Mouse (Mus musculus) midbrain, embryonic 14.5 days (tissue): ENCODE measurements around the gene Sdc4. TPM values are rescaled to one million over a fixed set of nuclear protein-coding genes. Genes with fewer than 3 reads are reported as not detected.
A peak's percentile ranks its signal among the peaks of the same experiment; 100 is the strongest.

Experiments used
- ATAC-seq: fragments of 200-750 bp; cut with Nextera tagmentation; 2 replicates; pipeline ENCODE4 v1.8.0; 2017; ENCODE audit warnings: moderate number of reproducible peaks, moderate library complexity; ENCODE audit not compliant: low FRiP score, low TSS enrichment
- DNase-seq: peaks from one replicate; pipeline ENCODE4 v3.0.0-alpha.2; 2015
- H3K27ac ChIP-seq: fragments of 300-500 bp; sonication (generic); replicated peaks from 2 replicates; pipeline ENCODE4 v1.5.1; 2014; ENCODE audit warnings: mild to moderate bottlenecking, low read depth, low read length, moderate library complexity
- H3K27me3 ChIP-seq: fragments of 300-500 bp; sonication (generic); 2 replicates; pipeline ENCODE4 v1.6.1; 2014; ENCODE audit warnings: low read length, control low read depth, mixed read lengths; ENCODE audit not compliant: control insufficient read depth, insufficient read depth
- H3K36me3 ChIP-seq: fragments of 300-500 bp; sonication (generic); 2 replicates; pipeline ENCODE4 v1.6.1; 2014; ENCODE audit warnings: low read length, control low read depth; ENCODE audit not compliant: control insufficient read depth, insufficient read depth
- H3K4me1 ChIP-seq: fragments of 300-500 bp; sonication (generic); 2 replicates; pipeline ENCODE4 v1.6.1; 2014; ENCODE audit warnings: mild to moderate bottlenecking, antibody characterized with exemption, low read length, control low read depth; ENCODE audit not compliant: control insufficient read depth, insufficient read depth
- H3K4me2 ChIP-seq: fragments of 300-500 bp; sonication (generic); 2 replicates; pipeline ENCODE4 v1.6.1; 2014; ENCODE audit warnings: mild to moderate bottlenecking, low read length, moderate library complexity
- H3K4me3 ChIP-seq: fragments of 300-500 bp; sonication (generic); replicated peaks from 2 replicates; pipeline ENCODE4 v1.5.1; 2014; ENCODE audit warnings: low read depth, low read length
- H3K9ac ChIP-seq: fragments of 300-500 bp; sonication (generic); replicated peaks from 2 replicates; pipeline ENCODE4 v1.6.1; 2014; ENCODE audit warnings: mild to moderate bottlenecking, low read length, moderate library complexity
- H3K9me3 ChIP-seq: fragments of 300-500 bp; sonication (generic); 2 replicates; pipeline ENCODE4 v1.6.1; 2016; ENCODE audit warnings: low read length, control low read depth, mixed read lengths; ENCODE audit not compliant: control insufficient read depth
- WGBS: fragments of 180-500 bp; shearing (Covaris S2); extraction: QIAGEN DNeasy Blood & Tissue Kit; methylation state at CpG from one replicate; pipeline ENCODE4 v1.1.7; 2014; 5-methylcytosine and 5-hydroxymethylcytosine counted together
- polyA plus RNA-seq: library from polyadenylated mRNA; unstranded; fragments of >200 nt; fragmentation: Nextera tagmentation; extraction: Ambion mirVana; gene quantifications from 2 replicates; pipeline ENCODE4 v1.2.1, GENCODE M21; 2014

The Sdc4 gene
- polyA plus RNA-seq: 2.4 and 4.9 TPM in 2 replicates

GRCm38 (mm10) chr2:164443460-164444000 lies at the start of gene Sdc4:
TSS of gene Sdc4 (minus strand) at chr2:164443887.
- DNase-seq: peak; percentile 50
- Histone ChIP-seq H3K36me3 (no peaks in the 10 kb centered on the region), H3K4me1 (peaks cover 13% of the 10 kb centered on the region), H3K27me3 (peaks cover 15% of the 10 kb centered on the region), H3K4me2 (peak within 1 kb of the TSS; percentile 96), H3K9me3 (no peaks in the 10 kb centered on the region), H3K4me3 (peak within 1 kb of the TSS; percentile 43), H3K9ac (peak within 1 kb of the TSS; percentile 63), H3K27ac (no peak within 1 kb of the TSS)
- no peak for ATAC-seq
- WGBS: 6% methylated on average over 18 of the region's 18 CpGs

- H3K4me2 ChIP-seq: no peak overlapping the region
- peaks cover 21% of the 10 kb centered on the region for H3K27me3 ChIP-seq
- ATAC-seq (no peak), DNase-seq (no peak)
- no peak overlapping the region for H3K27ac ChIP-seq
- no peak overlapping the region for H3K4me3 ChIP-seq
- no peaks in the 10 kb centered on the region for H3K9me3 ChIP-seq
- 0 out of 2 replicates have a peak, but pooled peaks cover 16% of the 10 kb centered on the region for H3K4me1 ChIP-seq
- 50% methylated on average over 9 of the region's 9 CpGs for WGBS
- 0 out of 2 replicates have a peak, but pooled peaks cover 5% of the 10 kb centered on the region for H3K36me3 ChIP-seq
- no peak overlapping the region for H3K9ac ChIP-seq
Measured at GRCm38 (mm10) chr2:164487812-164488211, 44.1 kb upstream of the Sdc4 start.

- Histone ChIP-seq H3K4me3 (peak overlapping the region; percentile 65), H3K4me2 (peak overlapping the region; percentile 100), H3K4me1 (0 out of 2 replicates have a peak, but pooled peaks cover 16% of the 10 kb centered on the region), H3K36me3 (0 out of 2 replicates have a peak, but pooled peaks cover 5% of the 10 kb centered on the region), H3K9ac (peak overlapping the region; percentile 67), H3K27me3 (peaks cover 21% of the 10 kb centered on the region), H3K27ac (no peak overlapping the region), H3K9me3 (no peaks in the 10 kb centered on the region)
- 14% methylated on average over 11 of the region's 11 CpGs for WGBS
- DNase-seq: no peak
- no peak for ATAC-seq
Measured at GRCm38 (mm10) chr2:164487115-164487527, 43.4 kb upstream of the Sdc4 start.

DNA sequence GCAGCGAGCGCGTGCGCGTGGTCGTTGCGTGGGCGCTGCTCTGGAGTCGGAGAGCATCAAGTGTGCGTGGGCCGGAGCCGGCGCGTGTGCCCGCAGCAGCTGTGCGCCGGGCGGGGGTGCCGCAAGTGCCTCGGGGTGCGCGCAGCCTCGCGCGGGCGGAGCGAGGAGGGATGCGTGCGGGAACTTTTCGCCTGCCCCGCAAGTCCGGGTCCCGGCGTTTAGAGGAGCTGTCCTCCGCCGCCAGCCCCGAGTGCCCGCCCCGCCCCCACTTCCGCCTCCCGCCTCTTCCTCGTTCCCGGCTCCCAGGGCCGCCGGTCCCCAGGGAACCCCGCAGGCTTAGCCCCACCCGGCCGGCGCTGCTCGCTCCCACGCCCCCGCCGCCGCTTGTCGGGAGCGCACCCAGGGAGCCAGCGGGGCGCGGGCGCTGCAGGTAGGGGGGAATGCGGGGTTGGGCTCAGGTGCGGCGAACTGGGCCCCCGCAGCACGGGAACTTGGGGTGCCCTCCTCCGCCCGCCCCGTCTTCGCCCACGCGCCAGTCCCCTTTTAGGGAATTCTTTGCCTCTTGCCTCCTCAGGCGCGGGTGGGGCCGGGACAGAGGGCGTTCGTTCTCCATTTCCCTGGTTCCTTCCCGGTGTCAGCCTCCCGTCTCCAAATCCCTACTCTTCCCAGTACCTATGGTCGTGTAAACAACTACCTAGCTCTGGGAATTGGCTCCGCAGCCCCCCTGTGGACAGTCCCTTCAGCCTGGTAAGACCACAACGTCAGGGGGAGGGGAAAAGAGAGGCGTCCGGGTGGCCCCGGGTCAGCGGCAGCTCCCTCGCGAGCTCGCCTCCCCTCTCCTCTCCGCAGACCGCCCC lies 42.8 kb upstream of the Sdc4 start:
- no peak for ATAC-seq
- Histone ChIP-seq H3K4me2 (peak overlapping the region; percentile 100), H3K27me3 (peaks cover 21% of the 10 kb centered on the region), H3K36me3 (0 out of 2 replicates have a peak, but pooled peaks cover 5% of the 10 kb centered on the region), H3K4me3 (peak overlapping the region; percentile 65), H3K9me3 (no peaks in the 10 kb centered on the region), H3K9ac (peak overlapping the region; percentile 67), H3K4me1 (0 out of 2 replicates have a peak, but pooled peaks cover 16% of the 10 kb centered on the region), H3K27ac (no peak overlapping the region)
- peak; percentile 77 for DNase-seq
- WGBS: under 1% methylated on average over 79 of the region's 90 CpGs

GRCm38 (mm10) chr2:164485681-164486257 lies 42.1 kb upstream of the Sdc4 start, which contains the start of gene Dbndd2:
TSS of gene Dbndd2 (plus strand) at chr2:164486106.
- Histone ChIP-seq H3K4me3 (peak within 1 kb of the TSS; percentile 65), H3K27ac (no peak within 1 kb of the TSS), H3K27me3 (peaks cover 21% of the 10 kb centered on the region), H3K9ac (peak within 1 kb of the TSS; percentile 67), H3K36me3 (0 out of 2 replicates have a peak, but pooled peaks cover 5% of the 10 kb centered on the region), H3K4me1 (0 out of 2 replicates have a peak, but pooled peaks cover 16% of the 10 kb centered on the region), H3K9me3 (no peaks in the 10 kb centered on the region), H3K4me2 (peak within 1 kb of the TSS; percentile 100)
- under 1% methylated on average over 26 of the region's 26 CpGs for WGBS
- peak; percentile 27; the same call in 1 of the 2 replicates for ATAC-seq
- no peak for DNase-seq

GRCm38 (mm10) chr2:164473624-164474023 lies 29.9 kb upstream of the Sdc4 start, which contains the start of gene Trp53tg5:
TSS of gene Trp53tg5 (minus strand) at chr2:164473724.
- no peaks in the 10 kb centered on the region for H3K27me3 ChIP-seq
- H3K9ac ChIP-seq: no peak within 1 kb of the TSS
- H3K4me3 ChIP-seq: no peak within 1 kb of the TSS
- DNase-seq (no peak), ATAC-seq (no peak)
- WGBS: 82% methylated on average over 6 of the region's 6 CpGs
- no peak within 1 kb of the TSS for H3K27ac ChIP-seq
- H3K9me3 ChIP-seq: no peaks in the 10 kb centered on the region
- no peak within 1 kb of the TSS for H3K4me2 ChIP-seq
- H3K36me3 ChIP-seq: peaks cover 48% of the 10 kb centered on the region
- H3K4me1 ChIP-seq: no peaks in the 10 kb centered on the region

DNA sequence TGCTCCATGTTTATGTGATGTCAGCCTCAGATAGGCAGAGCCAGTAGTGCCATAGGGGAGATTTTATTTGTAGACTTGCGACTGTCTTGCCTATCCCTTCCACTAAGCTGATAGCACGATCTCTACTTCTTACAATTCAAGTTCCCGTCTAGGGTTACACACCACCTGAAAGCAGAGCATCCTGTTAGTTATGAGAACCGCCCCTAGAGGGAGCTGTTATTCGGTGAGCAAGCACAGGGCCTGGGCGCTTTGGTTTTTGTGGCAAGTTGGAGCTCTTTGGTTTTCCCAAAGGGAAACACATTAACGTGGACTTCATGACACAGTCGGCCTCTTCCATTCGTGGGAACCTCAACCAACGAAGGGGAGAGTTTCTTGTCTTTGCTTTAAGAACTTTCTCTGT lies 26.6 kb upstream of the Sdc4 start:
- H3K27me3 ChIP-seq: no peaks in the 10 kb centered on the region
- no peak overlapping the region for H3K27ac ChIP-seq
- no peak overlapping the region for H3K4me3 ChIP-seq
- no peaks in the 10 kb centered on the region for H3K9me3 ChIP-seq
- DNase-seq (peak; percentile 65), ATAC-seq (no peak)
- H3K9ac ChIP-seq: no peak overlapping the region
- no peak overlapping the region for H3K4me2 ChIP-seq
- 35% methylated on average over 10 of the region's 10 CpGs for WGBS
- no peaks in the 10 kb centered on the region for H3K4me1 ChIP-seq
- peaks cover 63% of the 10 kb centered on the region for H3K36me3 ChIP-seq

DNA sequence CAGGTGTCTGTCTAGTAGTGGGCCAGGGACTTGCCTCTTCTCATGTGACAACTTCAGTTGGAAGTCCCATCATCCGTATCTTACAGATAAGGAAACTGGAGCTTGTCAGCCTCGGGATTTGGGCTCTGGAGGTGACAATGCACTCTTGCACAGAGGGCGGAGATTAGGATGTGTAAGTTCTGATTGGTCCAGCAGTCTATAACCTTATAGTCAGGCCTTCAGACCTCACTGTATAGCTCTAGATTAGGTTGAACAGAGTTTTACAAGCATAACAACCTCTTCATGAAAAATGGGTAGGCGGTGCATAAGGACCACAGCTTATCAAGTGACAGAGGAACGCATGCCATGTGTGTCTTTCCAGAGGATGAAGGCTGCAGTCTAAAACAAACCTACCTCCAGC lies 23.1 kb upstream of the Sdc4 start:
- Histone ChIP-seq H3K27ac (no peak overlapping the region), H3K4me2 (no peak overlapping the region), H3K9ac (no peak overlapping the region), H3K4me3 (no peak overlapping the region), H3K36me3 (peaks cover 63% of the 10 kb centered on the region), H3K27me3 (no peaks in the 10 kb centered on the region), H3K9me3 (no peaks in the 10 kb centered on the region), H3K4me1 (peaks cover 10% of the 10 kb centered on the region)
- no peak for ATAC-seq
- WGBS: 84% methylated on average over 5 of the region's 5 CpGs
- no peak for DNase-seq
